In genomic region chr7:69810873-69811272, GRCm38 (mm10) we compare ENCODE assay signal across 8 mouse cellular contexts.
DNase-seq lines count a peak whose midpoint lies in the region; ATAC-seq lines count a peak whose summit lies in the region.

No protein-coding gene starts in this region.

- H3K27me3 ChIP-seq in hindbrain, embryonic 11.5 days (ENCODE audit: control insufficient read depth, insufficient read depth, low read length) = no peaks in the 10 kb centered on the region

- no peak overlapping the region for H3K27ac ChIP-seq in hindbrain, embryonic 11.5 days (ENCODE audit: low read depth, low read length)

- H3K4me3 ChIP-seq in hindbrain, embryonic 11.5 days (ENCODE audit: low read depth, low read length) = no peak overlapping the region

- H3K36me3 ChIP-seq in hindbrain, embryonic 11.5 days (ENCODE audit: control insufficient read depth, insufficient read depth, low read length) = no peaks in the 10 kb centered on the region

- no peaks in the 10 kb centered on the region for H3K4me1 ChIP-seq in hindbrain, embryonic 11.5 days (replicated peaks; ENCODE audit: control insufficient read depth, insufficient read depth, low read length)

- peak; percentile 35; the same call in 1 of the 2 replicates for ATAC-seq in hindbrain, embryonic 11.5 days (ENCODE audit: low FRiP score)
- ATAC-seq in inflammation-experienced regulatory T-cells, adult 6 months = no peak

- peak; percentile 1 to 7 for DNase-seq in kidney, adult 8-10 months
- no peak for DNase-seq in kidney, postnatal 25 days
- peak; percentile 40 for DNase-seq in brain, embryonic 18.5 days (ENCODE audit: low read depth, low spot score)
- peak; percentile 32 for DNase-seq in hindbrain, embryonic 11.5 days (ENCODE audit: low spot score)
- DNase-seq in lung, postnatal 10 days = peak; percentile 5
- DNase-seq in gastrocnemius, adult 18-20 months (ENCODE audit: low spot score) = no peak
- DNase-seq in cerebellum, adult 8-10 months = no peak

- no peaks in the 10 kb centered on the region for H3K9me3 ChIP-seq in hindbrain, embryonic 11.5 days (ENCODE audit: control insufficient read depth, low read length)

- no peak overlapping the region for H3K9ac ChIP-seq in hindbrain, embryonic 11.5 days (ENCODE audit: low read depth, low read length)

- no peak overlapping the region for H3K4me2 ChIP-seq in hindbrain, embryonic 11.5 days (replicated peaks; ENCODE audit: low read depth, low read length)

- WGBS in hindbrain, embryonic 11.5 days = 16% methylated on average over 5 of the region's 5 CpGs

Comparison
In these comparisons a context has a peak if more than half of its experiments do, and no peak if none do; other contexts are left out.
1. DNase-seq: peak in kidney, adult 8-10 months (2 of 2), brain, embryonic 18.5 days (single experiment), hindbrain, embryonic 11.5 days (single experiment) and lung, postnatal 10 days (single experiment); none in kidney, postnatal 25 days (0 of 2), gastrocnemius, adult 18-20 months (single experiment) and cerebellum, adult 8-10 months (single experiment).